Mouse (Mus musculus) granulocyte monocyte progenitor cell, adult 5-6 weeks (primary cell): ENCODE data around the gene Susd6. TPM values are rescaled to one million over a fixed set of nuclear protein-coding genes. Genes with fewer than 3 reads are reported as not detected.

ENCODE experiments used
- ATAC-seq: replicated peaks from 2 replicates; pipeline ENCODE4 v1.8.0; 2016; ENCODE audit warnings: mild to moderate bottlenecking, moderate TSS enrichment, inconsistent platforms; ENCODE audit not compliant: poor library complexity, severe bottlenecking
- total RNA-seq, 2 experiments: library from RNA; stranded (forward) in 1 of 2; stranded (reverse) in 1 of 2; fragments of 200-712, 200-1000 nt in 1 of 2; fragments of >200 nt in 1 of 2; fragmentation: Nextera tagmentation in 1 of 2; gene quantifications; 2 replicates each; pipeline ENCODE4 v1.2.3; 2014 to 2017

Susd6 gene
- total RNA-seq, 2 experiments from 2014 or later: 14.0 to 21.7 TPM

GRCm38 (mm10) chr12:80921301-80921700, 131.0 kb downstream of the Susd6 start:
- no peak for ATAC-seq

GRCm38 (mm10) chr12:80922869-80923268, 132.6 kb downstream of the Susd6 start:
- no peak for ATAC-seq

GRCm38 (mm10) chr12:80923602-80924001, 133.3 kb downstream of the Susd6 start:
- no peak for ATAC-seq

- ATAC-seq: no peak
Measured at GRCm38 (mm10) chr12:80924205-80924604, 133.9 kb downstream of the Susd6 start.

- no peak for ATAC-seq
Measured at GRCm38 (mm10) chr12:80925919-80926318, 135.6 kb downstream of the Susd6 start.

DNA sequence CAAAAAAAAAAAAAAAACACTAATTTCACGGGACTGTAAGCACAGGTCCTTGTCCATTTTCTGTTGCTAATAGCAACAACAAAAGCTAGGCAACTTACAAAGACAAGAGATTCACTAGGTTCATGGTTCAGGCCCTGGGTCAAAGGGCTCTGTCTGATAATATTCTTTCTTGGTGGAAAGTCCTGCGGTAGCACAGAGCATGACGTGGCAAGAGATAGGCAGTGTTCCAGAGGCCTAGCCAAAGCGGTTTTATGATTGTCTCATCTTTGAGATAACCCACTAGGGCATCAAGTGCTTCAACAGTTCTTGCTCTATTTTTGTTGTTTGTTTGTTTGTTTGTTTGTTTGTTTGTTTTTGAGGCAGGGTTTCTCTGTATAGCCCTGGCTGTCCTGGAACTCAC, 136.2 kb downstream of the Susd6 start:
- ATAC-seq: no peak

DNA sequence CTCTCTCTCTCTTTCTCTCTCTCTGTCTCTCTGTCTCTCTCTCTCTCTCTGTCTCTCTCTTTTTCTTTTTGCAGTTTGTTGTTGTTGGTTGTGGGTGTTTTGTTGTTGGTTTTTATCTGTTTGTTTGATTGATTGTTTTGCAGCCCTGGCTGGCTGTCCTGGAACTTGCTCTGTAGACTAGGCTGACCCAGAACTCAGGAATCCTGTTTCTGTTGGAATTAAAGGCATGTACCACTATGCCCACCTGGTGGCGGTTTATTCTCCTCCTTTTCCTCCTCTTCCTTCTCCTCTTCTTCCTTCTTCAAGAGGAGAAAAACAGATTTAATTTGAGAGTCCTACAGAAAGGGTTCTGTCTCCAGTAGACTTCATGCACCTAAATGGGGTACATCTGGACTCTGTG, 137.2 kb downstream of the Susd6 start:
- no peak for ATAC-seq

- no peak for ATAC-seq
Measured at GRCm38 (mm10) chr12:80928881-80929280, 138.6 kb downstream of the Susd6 start.

GRCm38 (mm10) chr12:80930141-80930540, 139.8 kb downstream of the Susd6 start:
- ATAC-seq: no peak

Other genes with a start within 250 kb of the Susd6 start
- gene Slc39a9, start 146.6 kb upstream of the Susd6 start, total RNA-seq (2014; fragmentation: Nextera tagmentation): 31.3 and 33.5 TPM in 2 replicates
- 11.5 and 13.5 TPM in 2 replicates for gene Slc39a9, start 146.6 kb upstream of the Susd6 start, total RNA-seq (2017)
- 129 and 164 TPM in 2 replicates for gene Erh, start 146.2 kb upstream of the Susd6 start, total RNA-seq (2014; fragmentation: Nextera tagmentation)
- 75.6 and 95.5 TPM in 2 replicates for gene Erh, start 146.2 kb upstream of the Susd6 start, total RNA-seq (2017)
- gene Plekhd1, start 97.9 kb upstream of the Susd6 start, total RNA-seq (2014; fragmentation: Nextera tagmentation): not detected in 2 replicates
- gene Plekhd1, start 97.9 kb upstream of the Susd6 start, total RNA-seq (2017): not detected in 2 replicates
- 0.56 TPM in 1 of 2 replicates, not detected in the other for gene Ccdc177, start 29.8 kb upstream of the Susd6 start, total RNA-seq (2014; fragmentation: Nextera tagmentation)
- not detected in 2 replicates for gene Ccdc177, start 29.8 kb upstream of the Susd6 start, total RNA-seq (2017)
- gene Srsf5, start 155.0 kb downstream of the Susd6 start, total RNA-seq (2014; fragmentation: Nextera tagmentation): 313 and 360 TPM in 2 replicates
- gene Srsf5, start 155.0 kb downstream of the Susd6 start, total RNA-seq (2017): 731 and 831 TPM in 2 replicates
- not detected in 2 replicates for gene Slc10a1, start 178.2 kb downstream of the Susd6 start, total RNA-seq (2014; fragmentation: Nextera tagmentation)
- not detected in 2 replicates for gene Slc10a1, start 178.2 kb downstream of the Susd6 start, total RNA-seq (2017)
- 0.64 TPM in 1 of 2 replicates, not detected in the other for gene Smoc1, start 236.3 kb downstream of the Susd6 start, total RNA-seq (2014; fragmentation: Nextera tagmentation)
- gene Smoc1, start 236.3 kb downstream of the Susd6 start, total RNA-seq (2017): 0.31 and 1.2 TPM in 2 replicates